Mouse (Mus musculus) ES-CJ7 (cell line): ENCODE data around the gene Olfr1380.
A peak's percentile ranks its signal among the peaks of the same experiment; 100 is the strongest.
"Not testable (repeated sequence)": the region's sequence is repeated elsewhere in the genome, so short reads cannot be mapped to it uniquely, and the experiment has no call there.

Experiments
- DNase-seq: peaks from one replicate; pipeline ENCODE4 v3.0.0; 2011; ENCODE audit warnings: low read depth, low spot score

The Olfr1380 gene

GRCm38 (mm10) chr11:49556578-49556977 lies at the start of gene Olfr1380:
Gene Olfr1380 (plus strand): TSS chr11:49556878.
- DNase-seq = peak; percentile 17

- DNase-seq = no peak
Measured at GRCm38 (mm10) chr11:49518086-49518485, 38.6 kb upstream of the Olfr1380 start.

GRCm38 (mm10) chr11:49519348-49519747 lies 37.3 kb upstream of the Olfr1380 start, which contains the start of gene Olfr1383:
Gene Olfr1383 (plus strand): TSS chr11:49519648.
- no peak for DNase-seq

GRCm38 (mm10) chr11:49527947-49528346 lies 28.7 kb upstream of the Olfr1380 start, which contains the start of gene Olfr1382:
Gene Olfr1382 (plus strand): TSS chr11:49528247.
- DNase-seq = no peak

- no peak for DNase-seq
Measured at GRCm38 (mm10) chr11:49532761-49533160, 23.9 kb upstream of the Olfr1380 start.

- DNase-seq = peak; percentile 41
Measured at GRCm38 (mm10) chr11:49536631-49537030, 20.0 kb upstream of the Olfr1380 start.

GRCm38 (mm10) chr11:49543149-49543548 lies 13.5 kb upstream of the Olfr1380 start, which contains the start of gene Olfr1381:
Gene Olfr1381 (plus strand): TSS chr11:49543449.
- DNase-seq = not testable (repeated sequence)

- peak; percentile 28 for DNase-seq
Measured at GRCm38 (mm10) chr11:49554033-49554432, 2.6 kb upstream of the Olfr1380 start.

GRCm38 (mm10) chr11:49575054-49575453 lies 18.4 kb downstream of the Olfr1380 start:
- peak; percentile 47 for DNase-seq

- DNase-seq = not testable (repeated sequence)
Measured at GRCm38 (mm10) chr11:49580452-49580851, 23.8 kb downstream of the Olfr1380 start.

- DNase-seq = no peak
Measured at GRCm38 (mm10) chr11:49590213-49590612, 33.5 kb downstream of the Olfr1380 start.

- DNase-seq = not testable (repeated sequence)
Measured at GRCm38 (mm10) chr11:49597149-49597548, 40.5 kb downstream of the Olfr1380 start.

- not testable (repeated sequence) for DNase-seq
Measured at GRCm38 (mm10) chr11:49608306-49608705, 51.6 kb downstream of the Olfr1380 start.

- not testable (repeated sequence) for DNase-seq
Measured at GRCm38 (mm10) chr11:49608938-49609867, 52.5 kb downstream of the Olfr1380 start, which contains the start of gene Flt4. Gene Flt4 (plus strand): TSS chr11:49609263.

- peak; percentile 69 for DNase-seq
Measured at GRCm38 (mm10) chr11:49609868-49610824, 53.5 kb downstream of the Olfr1380 start.

- DNase-seq = not testable (repeated sequence)
Measured at GRCm38 (mm10) chr11:49611349-49611748, 54.7 kb downstream of the Olfr1380 start.

GRCm38 (mm10) chr11:49612154-49612553 lies 55.5 kb downstream of the Olfr1380 start:
- DNase-seq = no peak

- no peak for DNase-seq
Measured at GRCm38 (mm10) chr11:49613349-49613748, 56.7 kb downstream of the Olfr1380 start.
